Mouse (Mus musculus) spleen, embryonic (tissue): ENCODE data around the gene Iqck.

ENCODE experiments used
- CTCF ChIA-PET: fragments of 350-600 bp; sonication (Branson Sonifier 250); formaldehyde crosslinking; loops from one replicate; lab custom pipeline; 2022; lab: Charles Lee

Gene Iqck

GRCm38 (mm10) chr7:118855171-118855876, at the start of gene Iqck:
Gene Iqck, plus strand, starts transcription at chr7:118855752.
- CTCF ChIA-PET: no interaction called here

- CTCF ChIA-PET: no interaction called here
These were observed 48.7 kb upstream of the Iqck start for GRCm38 (mm10) chr7:118806631-118807411.

- CTCF ChIA-PET: no interaction called here
These were observed 47.7 kb upstream of the Iqck start for GRCm38 (mm10) chr7:118807899-118808298.

GRCm38 (mm10) chr7:118811407-118812106, 44.0 kb upstream of the Iqck start:
- CTCF ChIA-PET: interaction anchor here (0.6 kb wide), 1 partner anchor 14 kb away, joined by 3 read pairs; no protein-coding TSS in a partner anchor

GRCm38 (mm10) chr7:118813592-118813991, 42.0 kb upstream of the Iqck start:
- CTCF ChIA-PET: no interaction called here

- CTCF ChIA-PET: no interaction called here
These were observed 39.3 kb upstream of the Iqck start for GRCm38 (mm10) chr7:118816275-118816674.

GRCm38 (mm10) chr7:118817741-118818140, 37.8 kb upstream of the Iqck start:
- CTCF ChIA-PET: no interaction called here

- CTCF ChIA-PET: no interaction called here
These were observed 35.9 kb upstream of the Iqck start for GRCm38 (mm10) chr7:118819666-118820065.

GRCm38 (mm10) chr7:118821356-118821755, 34.2 kb upstream of the Iqck start:
- CTCF ChIA-PET: no interaction called here

GRCm38 (mm10) chr7:118821887-118822556, 33.5 kb upstream of the Iqck start:
- CTCF ChIA-PET: no interaction called here

- CTCF ChIA-PET: no interaction called here
These were observed 31.1 kb upstream of the Iqck start for GRCm38 (mm10) chr7:118824451-118824850.

- CTCF ChIA-PET: no interaction called here
These were observed 27.6 kb upstream of the Iqck start for GRCm38 (mm10) chr7:118827975-118828416.

GRCm38 (mm10) chr7:118837901-118838300, 17.7 kb upstream of the Iqck start:
- CTCF ChIA-PET: no interaction called here

- CTCF ChIA-PET: no interaction called here
These were observed 14.4 kb upstream of the Iqck start for GRCm38 (mm10) chr7:118841030-118841745.

- CTCF ChIA-PET: no interaction called here
These were observed 13.8 kb upstream of the Iqck start for GRCm38 (mm10) chr7:118841796-118842195.

GRCm38 (mm10) chr7:118842938-118843337, 12.6 kb upstream of the Iqck start:
- CTCF ChIA-PET: no interaction called here

- CTCF ChIA-PET: no interaction called here
These were observed 10.4 kb upstream of the Iqck start for GRCm38 (mm10) chr7:118845141-118845540.

- CTCF ChIA-PET: no interaction called here
These were observed 9.2 kb upstream of the Iqck start for GRCm38 (mm10) chr7:118846329-118846728.

- CTCF ChIA-PET: interaction anchor here (0.6 kb wide), 1 partner anchor 125 kb away, joined by 4 read pairs; no protein-coding TSS in a partner anchor
These were observed 6.8 kb upstream of the Iqck start for GRCm38 (mm10) chr7:118848796-118849195.

GRCm38 (mm10) chr7:118849543-118850250, 5.9 kb upstream of the Iqck start:
- CTCF ChIA-PET: no interaction called here
